Mouse (Mus musculus): ENCODE data around the gene Rit1.
"Not testable (repeated sequence)": the region's sequence is repeated elsewhere in the genome, so short reads cannot be mapped to it uniquely, and the experiment has no call there.

Gene Rit1

DNA sequence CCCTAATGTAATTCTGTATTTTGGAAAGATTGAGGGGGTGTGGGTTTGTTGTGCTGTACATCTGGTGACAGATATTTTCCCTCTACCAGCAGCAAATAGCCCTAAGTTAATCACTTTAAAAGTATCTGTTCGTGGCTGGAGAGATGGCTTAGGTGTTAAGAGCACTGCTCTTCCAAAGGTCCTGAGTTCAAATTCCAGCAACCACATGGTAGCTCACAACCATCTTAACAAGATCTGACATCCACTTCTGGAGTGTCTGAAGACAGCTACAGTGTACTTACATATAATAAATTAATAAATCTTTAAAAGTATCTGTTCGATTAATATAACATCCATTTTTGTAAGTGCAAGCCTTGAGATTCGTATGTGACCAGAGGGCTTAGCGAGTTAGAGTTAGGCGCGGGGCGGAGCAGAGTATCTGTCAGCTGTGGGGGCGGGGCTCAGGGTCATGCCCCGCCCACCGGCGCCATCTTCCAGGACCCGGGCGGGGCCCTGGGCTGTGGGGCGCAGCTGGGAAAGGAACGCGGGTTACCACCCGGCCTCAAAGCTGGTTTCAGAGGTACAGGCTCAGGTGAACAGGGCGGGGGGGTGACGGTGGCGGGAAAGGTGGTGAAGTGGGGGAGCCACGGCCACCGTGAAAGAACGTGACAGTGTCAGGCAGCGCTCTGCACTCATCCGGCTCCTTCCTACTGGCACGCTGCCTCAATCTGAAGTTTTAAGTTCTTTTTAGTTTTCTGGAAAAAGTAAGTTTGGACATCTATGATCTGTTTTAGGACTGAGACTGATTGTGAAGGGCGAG, at the start of gene Rit1:
Gene Rit1 (plus strand): TSS at position 440 of the 799 bp plus-strand sequence.
- peak; percentile 83 to 85 for DNase-seq (ENCODE audit: low spot score in 2 of 2)

GRCm38 (mm10) chr3:88677399-88677798, 39.2 kb upstream of the Rit1 start:
- DNase-seq (ENCODE audit: low spot score in 2 of 2) = peak; percentile 56 to 71

GRCm38 (mm10) chr3:88683814-88684213, 32.8 kb upstream of the Rit1 start:
- DNase-seq (ENCODE audit: low spot score in 2 of 2) = no peak

DNA sequence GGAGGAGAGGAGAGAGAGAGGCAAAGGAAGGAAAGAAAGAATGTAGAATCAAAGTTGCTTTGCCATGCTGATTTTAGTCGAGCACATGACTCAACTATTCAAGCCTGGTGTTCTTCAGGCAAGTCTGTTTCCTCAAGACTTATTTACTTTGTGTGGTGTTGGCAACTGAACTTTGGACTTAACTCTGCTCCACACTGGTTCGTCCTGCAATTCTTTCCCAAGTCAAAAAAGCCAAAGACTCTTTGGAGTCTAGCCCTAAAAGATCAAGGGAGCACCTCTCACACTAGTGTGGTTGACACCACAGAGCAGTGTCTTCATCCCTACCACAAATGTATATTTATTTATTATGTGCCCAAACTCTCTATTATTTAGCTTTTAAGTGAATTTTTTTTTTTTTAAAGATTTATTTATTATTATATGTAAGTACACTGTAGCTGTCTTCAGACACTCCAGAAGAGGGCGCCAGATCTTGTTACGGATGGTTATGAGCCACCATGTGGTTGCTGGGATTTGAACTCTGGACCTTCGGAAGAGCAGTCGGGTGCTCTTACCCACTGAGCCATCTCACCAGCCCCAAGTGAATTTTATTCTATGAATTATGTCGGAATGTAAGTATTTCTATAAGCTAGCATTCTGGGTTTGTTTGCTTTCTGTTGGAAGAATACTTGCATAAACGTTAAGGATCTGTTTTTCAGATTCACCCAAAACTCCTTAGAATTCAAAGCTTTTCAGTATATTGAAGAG, 32.2 kb upstream of the Rit1 start:
- DNase-seq (ENCODE audit: low spot score in 2 of 2) = no peak

DNA sequence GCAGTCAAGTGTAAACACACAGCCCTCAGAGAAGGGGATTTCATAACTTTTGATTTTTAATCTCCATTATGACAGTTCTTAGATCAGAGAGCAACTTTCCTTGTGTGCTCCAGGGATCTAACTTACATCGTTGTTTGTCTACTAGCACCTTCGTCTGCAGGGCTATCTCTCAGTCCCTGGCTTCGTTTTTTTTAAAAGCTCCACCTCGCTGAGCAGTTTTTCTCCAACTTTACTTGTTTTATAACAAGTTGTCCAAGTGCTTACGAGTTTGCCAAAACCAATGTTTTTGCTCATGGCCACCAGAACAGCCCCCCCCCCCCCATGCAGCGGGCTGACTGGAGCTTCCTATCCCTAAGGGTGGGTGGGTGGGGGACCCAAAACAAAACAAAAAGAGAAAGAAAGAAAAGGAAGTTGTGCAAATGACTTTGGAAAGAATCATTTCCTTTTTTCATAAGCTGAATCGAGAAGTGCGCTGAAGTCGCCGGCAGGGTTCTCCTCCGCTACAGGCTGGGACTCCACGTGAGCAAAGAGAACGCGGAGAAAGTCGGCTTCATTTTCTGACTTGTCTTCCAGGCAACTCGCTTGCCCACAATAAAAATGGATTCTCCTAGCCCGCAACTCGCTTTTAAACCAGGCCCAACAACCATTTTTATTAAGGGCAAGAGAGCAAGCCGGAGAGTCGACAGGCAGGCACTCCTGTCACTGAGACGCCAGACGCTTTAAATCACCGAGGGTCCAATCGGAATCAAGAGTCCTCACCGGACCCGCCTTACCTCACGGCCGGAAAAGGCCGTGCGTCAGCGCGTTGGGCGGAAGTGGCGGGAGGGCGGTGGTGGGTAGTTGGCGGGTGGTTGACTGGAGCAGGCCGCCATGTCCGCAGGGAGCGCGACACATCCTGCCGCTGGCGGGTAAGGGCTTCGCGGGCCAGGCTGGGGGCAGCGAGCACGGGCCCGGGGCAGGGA, 31.4 kb upstream of the Rit1 start, which contains the start of gene Khdc4:
Gene Khdc4 (plus strand): TSS at position 824 of the 962 bp plus-strand sequence.
- DNase-seq (ENCODE audit: low spot score in 2 of 2) = peak; percentile 97

DNA sequence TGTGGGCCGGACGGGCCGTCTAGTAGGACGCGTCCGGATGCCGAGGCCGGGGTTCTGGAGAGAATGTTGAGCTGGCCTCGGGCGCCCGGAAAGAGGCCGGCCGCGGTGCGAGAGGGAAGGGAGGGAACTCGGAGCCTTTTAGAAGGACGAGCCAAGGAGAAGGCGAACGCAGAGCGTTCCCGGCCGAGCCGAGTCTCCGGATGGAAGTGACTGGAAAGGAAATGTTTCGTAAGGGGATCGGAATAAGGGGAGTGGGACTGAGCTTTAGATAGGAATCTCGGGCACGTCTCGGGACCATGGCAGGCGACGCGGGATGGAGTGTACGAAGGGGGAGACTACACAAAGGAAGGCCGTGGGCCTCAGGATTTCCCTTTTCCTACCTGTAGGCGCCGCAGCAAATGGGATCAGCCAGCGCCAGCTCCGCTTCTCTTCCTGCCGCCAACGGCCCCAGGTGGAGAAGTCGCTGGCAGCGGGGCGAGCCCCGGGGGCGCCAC, 30.6 kb upstream of the Rit1 start:
- DNase-seq (ENCODE audit: low spot score in 2 of 2) = peak in 1 of 2 experiments; percentile 14

GRCm38 (mm10) chr3:88686734-88687611, 29.7 kb upstream of the Rit1 start:
- DNase-seq (ENCODE audit: low spot score in 2 of 2) = no peak

- DNase-seq (ENCODE audit: low spot score in 2 of 2) = no peak
Observed at GRCm38 (mm10) chr3:88689079-88689478, 27.6 kb upstream of the Rit1 start.

- no peak for DNase-seq (ENCODE audit: low spot score in 2 of 2)
Observed at GRCm38 (mm10) chr3:88695545-88695944, 21.1 kb upstream of the Rit1 start.

- no peak for DNase-seq (ENCODE audit: low spot score in 2 of 2)
Observed at GRCm38 (mm10) chr3:88698051-88698450, 18.6 kb upstream of the Rit1 start.

- DNase-seq (ENCODE audit: low spot score in 2 of 2) = no peak
Observed at GRCm38 (mm10) chr3:88698834-88699233, 17.8 kb upstream of the Rit1 start.

DNA sequence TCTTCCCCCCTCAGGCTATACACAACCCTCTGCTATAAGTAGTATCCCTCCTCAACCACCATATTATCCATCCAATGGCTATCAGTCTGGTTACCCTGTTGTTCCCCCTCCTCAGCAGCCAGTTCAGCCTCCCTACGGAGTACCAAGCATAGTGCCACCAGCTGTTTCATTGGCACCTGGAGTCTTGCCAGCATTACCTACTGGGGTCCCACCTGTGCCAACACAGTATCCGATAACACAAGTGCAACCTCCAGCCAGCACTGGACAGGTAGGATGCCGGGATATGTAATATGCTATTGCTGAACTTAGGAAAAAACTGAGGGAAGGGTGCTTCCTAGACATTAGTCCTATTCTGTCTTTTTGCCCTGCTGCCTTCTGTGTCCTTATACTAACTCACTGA, 16.4 kb upstream of the Rit1 start:
- no peak for DNase-seq (ENCODE audit: low spot score in 2 of 2)

DNA sequence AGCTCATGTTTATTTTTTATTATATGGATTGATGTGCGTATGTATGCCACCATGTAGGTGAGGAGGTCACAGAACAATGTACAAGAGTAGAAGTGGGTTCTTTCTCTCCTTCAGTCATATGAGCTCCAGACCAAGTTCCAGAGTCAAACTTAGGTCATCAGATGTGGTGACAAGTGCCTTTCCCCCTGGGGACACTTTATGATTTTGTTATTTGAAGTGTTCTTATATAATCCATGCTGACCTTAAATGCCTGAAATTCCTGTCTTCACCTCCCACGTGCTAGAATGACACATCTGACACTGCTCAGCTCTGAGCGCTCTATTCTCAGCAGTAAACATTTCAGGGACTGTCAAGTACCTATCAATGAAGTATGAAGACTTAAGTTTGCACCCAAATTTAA, 15.4 kb upstream of the Rit1 start:
- DNase-seq (ENCODE audit: low spot score in 2 of 2) = no peak

DNA sequence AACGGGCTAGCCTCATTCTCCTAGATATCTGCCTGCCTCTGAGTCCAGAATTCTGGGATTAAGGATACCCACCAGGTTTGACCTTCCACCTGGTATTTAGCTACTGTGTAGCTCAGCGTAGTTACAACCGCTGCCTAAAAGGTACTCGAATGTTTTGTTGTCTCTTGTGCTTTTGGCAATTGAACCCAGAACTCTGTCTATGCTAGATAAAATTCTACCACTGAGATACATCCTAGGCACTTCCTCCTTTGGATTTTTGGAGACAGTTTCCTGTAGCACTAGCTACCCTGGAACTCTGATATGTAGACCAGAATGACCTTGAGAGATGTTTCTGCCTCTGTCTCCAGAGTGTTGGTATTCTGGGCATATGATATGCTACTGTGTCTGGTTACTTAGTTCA, 2.9 kb upstream of the Rit1 start:
- no peak for DNase-seq (ENCODE audit: low spot score in 2 of 2)

- DNase-seq (ENCODE audit: low spot score in 2 of 2) = no peak
Observed at GRCm38 (mm10) chr3:88714725-88715124, 1.9 kb upstream of the Rit1 start.

GRCm38 (mm10) chr3:88715716-88716115, 922 bp upstream of the Rit1 start:
- not testable (repeated sequence) for DNase-seq (ENCODE audit: low spot score in 2 of 2)

DNA sequence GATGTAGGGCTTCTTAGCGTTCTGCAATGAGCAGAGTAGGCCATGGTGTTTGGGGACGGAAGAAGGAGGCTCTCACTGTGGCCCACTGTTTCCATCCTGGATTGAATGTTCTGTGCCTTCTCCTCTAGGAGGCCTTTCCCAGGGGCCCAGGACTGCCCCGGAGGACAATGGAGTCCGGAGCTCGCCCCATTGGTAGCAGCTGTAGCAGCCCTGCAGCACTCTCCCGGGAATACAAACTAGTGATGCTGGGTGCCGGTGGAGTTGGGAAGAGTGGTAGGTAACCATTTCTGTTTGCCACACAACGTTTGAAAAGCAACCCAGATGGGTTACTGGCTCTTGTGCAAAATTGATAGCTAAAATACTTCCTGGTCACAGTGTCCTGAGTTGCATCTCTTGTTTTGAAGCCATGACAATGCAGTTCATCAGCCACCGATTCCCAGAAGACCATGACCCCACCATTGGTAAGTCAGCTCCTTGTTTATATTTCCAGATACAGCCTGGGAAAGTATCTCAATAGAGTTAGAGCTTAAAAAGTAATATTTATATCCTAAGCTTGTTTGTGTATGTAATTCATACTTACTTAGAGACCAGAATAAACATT, 660 bp downstream of the Rit1 start:
- no peak for DNase-seq (ENCODE audit: low spot score in 2 of 2)

GRCm38 (mm10) chr3:88717831-88718230, 1.2 kb downstream of the Rit1 start:
- no peak for DNase-seq (ENCODE audit: low spot score in 2 of 2)

- DNase-seq (ENCODE audit: low spot score in 2 of 2) = no peak
Observed at GRCm38 (mm10) chr3:88719098-88719497, 2.5 kb downstream of the Rit1 start.

DNA sequence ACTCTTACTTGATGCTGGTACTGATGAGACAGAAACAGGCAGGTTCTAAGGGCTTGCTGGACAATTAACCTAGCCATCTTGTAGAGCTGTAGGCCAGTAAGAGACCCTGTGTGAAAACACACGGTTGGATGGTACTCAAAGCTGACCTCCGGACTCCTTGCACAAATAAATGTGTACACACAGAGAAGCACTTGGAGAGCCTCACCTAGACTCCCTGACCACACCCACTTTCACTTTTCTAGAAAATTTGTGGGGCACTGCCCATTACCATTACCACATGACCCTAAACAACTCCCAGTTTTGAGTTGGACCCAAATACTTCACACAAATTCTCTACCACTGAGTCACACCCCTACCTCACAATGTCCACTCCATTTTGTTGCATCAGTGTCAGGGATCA, 19.9 kb downstream of the Rit1 start:
- no peak for DNase-seq (ENCODE audit: low spot score in 2 of 2)
